Mouse (Mus musculus) hindbrain, postnatal 0 days (tissue): ENCODE measurements around the gene Gsk3b. TPM values are rescaled to one million over a fixed set of nuclear protein-coding genes. Genes with fewer than 3 reads are reported as not detected.

Experiments used
- ATAC-seq: fragments of 200-750 bp; cut with Nextera tagmentation; 2 replicates; pipeline ENCODE4 v1.8.0; 2017; ENCODE audit warnings: mild to moderate bottlenecking, moderate TSS enrichment, moderate library complexity
- DNase-seq: peaks from one replicate; pipeline ENCODE4 v3.0.0-alpha.2; 2015; ENCODE audit warnings: low spot score
- H3K27ac ChIP-seq: fragments of 300-500 bp; sonication (generic); 2 replicates; pipeline ENCODE4 v1.5.1; 2014; ENCODE audit warnings: mild to moderate bottlenecking
- H3K27me3 ChIP-seq: fragments of 300-500 bp; sonication (generic); 2 replicates; pipeline ENCODE4 v1.6.1; 2014; ENCODE audit warnings: low read length, mixed read lengths; ENCODE audit not compliant: insufficient read depth
- H3K36me3 ChIP-seq: fragments of 300-500 bp; sonication (generic); 2 replicates; pipeline ENCODE4 v1.6.1; 2014; ENCODE audit warnings: low read length, mixed read lengths; ENCODE audit not compliant: insufficient read depth
- H3K4me1 ChIP-seq: fragments of 300-500 bp; sonication (generic); 2 replicates; pipeline ENCODE4 v1.6.1; 2014; ENCODE audit warnings: antibody characterized with exemption, low read length, mixed read lengths; ENCODE audit not compliant: insufficient read depth
- H3K4me2 ChIP-seq: fragments of 300-500 bp; sonication (generic); 2 replicates; pipeline ENCODE4 v1.6.1; 2014; ENCODE audit warnings: low read depth, mild to moderate bottlenecking, low read length, moderate library complexity, mixed read lengths
- H3K4me3 ChIP-seq: fragments of 300-500 bp; sonication (generic); 2 replicates; pipeline ENCODE4 v1.5.1; 2014; ENCODE audit warnings: low read length
- H3K9ac ChIP-seq: fragments of 300-500 bp; sonication (generic); replicated peaks from 2 replicates; pipeline ENCODE4 v1.6.1; 2014; ENCODE audit warnings: mild to moderate bottlenecking, low read length, moderate library complexity, mixed read lengths
- H3K9me3 ChIP-seq: fragments of 300-500 bp; sonication (generic); 2 replicates; pipeline ENCODE4 v1.6.1; 2016; ENCODE audit warnings: low read length, mixed read lengths
- CTCF ChIP-seq: IDR thresholded peaks from 2 replicates; pipeline ENCODE4 v1.5.1; 2016; ENCODE audit warnings: antibody characterized with exemption, control low read depth, low read depth
- WGBS: fragments of 180-500 bp; shearing (Covaris S2); extraction: QIAGEN DNeasy Blood & Tissue Kit; methylation state at CpG from one replicate; pipeline ENCODE4 v1.1.7; 2014; 5-methylcytosine and 5-hydroxymethylcytosine counted together
- polyA plus RNA-seq: library from polyadenylated mRNA; unstranded; fragments of >200 nt; fragmentation: Nextera tagmentation; extraction: Ambion mirVana; gene quantifications from 2 replicates; pipeline ENCODE4 v1.2.1, GENCODE M21; 2015
- total RNA-seq: library from RNA; depleted of rRNA; stranded (reverse); fragments of >200 nt; gene quantifications from 2 replicates; pipeline ENCODE4 v1.2.3, GENCODE M21; 2014

Gene Gsk3b
- total and polyA plus RNA-seq, 2 experiments from 2014 or later: 112 to 149 TPM

GRCm38 (mm10) chr16:38097521-38097920 lies 8.7 kb downstream of the Gsk3b start:
- DNase-seq: no peak
- H3K4me2 ChIP-seq: peak overlapping the region; percentile 31
- peaks cover 28% of the 10 kb centered on the region for H3K4me1 ChIP-seq
- H3K27ac ChIP-seq: no peak overlapping the region
- WGBS: 55% methylated on average over 9 of the region's 9 CpGs
- 0 out of 2 replicates have a peak overlapping the region, but pooled peaks have one; percentile 13 for H3K9ac ChIP-seq
- no peaks in the 10 kb centered on the region for H3K36me3 ChIP-seq
- TF ChIP-seq CTCF: no peak
- H3K27me3 ChIP-seq: no peaks in the 10 kb centered on the region
- no peak overlapping the region for H3K4me3 ChIP-seq
- ATAC-seq: no peak
- no peaks in the 10 kb centered on the region for H3K9me3 ChIP-seq

- Histone ChIP-seq H3K27me3 (no peaks in the 10 kb centered on the region), H3K4me2 (no peak overlapping the region), H3K27ac (no peak overlapping the region), H3K9me3 (no peaks in the 10 kb centered on the region), H3K4me1 (peaks cover 23% of the 10 kb centered on the region), H3K9ac (no peak overlapping the region), H3K36me3 (no peaks in the 10 kb centered on the region), H3K4me3 (no peak overlapping the region)
- ATAC-seq (no peak), DNase-seq (no peak)
- TF ChIP-seq CTCF: no peak
Observed at GRCm38 (mm10) chr16:38099325-38099724, 10.5 kb downstream of the Gsk3b start.

- Histone ChIP-seq H3K27ac (no peak overlapping the region), H3K4me1 (peaks cover 13% of the 10 kb centered on the region; the same call in 1 of the 2 replicates), H3K27me3 (no peaks in the 10 kb centered on the region), H3K9ac (no peak overlapping the region), H3K4me2 (no peak overlapping the region), H3K4me3 (no peak overlapping the region), H3K9me3 (no peaks in the 10 kb centered on the region), H3K36me3 (no peaks in the 10 kb centered on the region)
- TF ChIP-seq CTCF: no peak
- 81% methylated on average over 2 of the region's 2 CpGs for WGBS
- DNase-seq (no peak), ATAC-seq (no peak)
Observed at GRCm38 (mm10) chr16:38100569-38100968, 11.8 kb downstream of the Gsk3b start.

GRCm38 (mm10) chr16:38105453-38105852 lies 16.7 kb downstream of the Gsk3b start:
- Histone ChIP-seq H3K27me3 (no peaks in the 10 kb centered on the region), H3K9me3 (no peaks in the 10 kb centered on the region), H3K4me2 (no peak overlapping the region), H3K36me3 (no peaks in the 10 kb centered on the region), H3K4me3 (no peak overlapping the region), H3K9ac (no peak overlapping the region), H3K4me1 (no peaks in the 10 kb centered on the region), H3K27ac (no peak overlapping the region)
- TF ChIP-seq CTCF: no peak
- DNase-seq (no peak), ATAC-seq (no peak)
- 79% methylated on average over 2 of the region's 2 CpGs for WGBS

DNA sequence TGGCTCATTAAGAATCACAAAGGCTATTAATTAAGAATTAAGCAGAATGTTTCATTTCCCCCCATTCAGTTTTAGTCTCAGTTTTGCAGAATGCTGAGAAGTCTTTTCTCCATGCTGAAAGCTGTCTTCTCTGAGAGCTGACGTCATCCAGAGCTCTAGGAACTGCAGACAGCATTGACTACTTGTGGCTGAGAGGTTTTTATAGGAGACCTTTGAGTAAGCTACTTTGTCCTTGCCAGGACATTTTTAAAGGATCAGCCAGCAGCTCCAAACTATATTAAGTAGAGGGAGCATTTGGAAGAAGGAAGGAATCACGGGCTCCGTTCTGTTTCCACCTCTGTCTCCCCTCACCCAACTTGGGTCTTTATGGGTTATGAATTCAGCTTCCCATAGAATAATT lies 17.7 kb downstream of the Gsk3b start:
- no peak overlapping the region for H3K27ac ChIP-seq
- H3K27me3 ChIP-seq: no peaks in the 10 kb centered on the region
- TF ChIP-seq CTCF: no peak
- ATAC-seq (no peak), DNase-seq (no peak)
- no peaks in the 10 kb centered on the region for H3K4me1 ChIP-seq
- no peak overlapping the region for H3K9ac ChIP-seq
- no peaks in the 10 kb centered on the region for H3K36me3 ChIP-seq
- no peak overlapping the region for H3K4me3 ChIP-seq
- H3K4me2 ChIP-seq: no peak overlapping the region
- H3K9me3 ChIP-seq: no peaks in the 10 kb centered on the region
- 68% methylated on average over 3 of the region's 3 CpGs for WGBS

- Histone ChIP-seq H3K9me3 (no peaks in the 10 kb centered on the region), H3K9ac (no peak overlapping the region), H3K27ac (no peak overlapping the region), H3K4me3 (no peak overlapping the region), H3K4me1 (no peaks in the 10 kb centered on the region), H3K4me2 (no peak overlapping the region), H3K27me3 (no peaks in the 10 kb centered on the region), H3K36me3 (no peaks in the 10 kb centered on the region)
- 83% methylated on average over 9 of the region's 9 CpGs for WGBS
- no peak for ATAC-seq
- no peak for DNase-seq
- TF ChIP-seq CTCF: no peak
Observed at GRCm38 (mm10) chr16:38110001-38110400, 21.2 kb downstream of the Gsk3b start.

GRCm38 (mm10) chr16:38110575-38110974 lies 21.8 kb downstream of the Gsk3b start:
- no peak for TF ChIP-seq CTCF
- WGBS: 49% methylated on average over 5 of the region's 5 CpGs

More at GRCm38 (mm10) chr16:38110575-38110974, 21.8 kb downstream of the Gsk3b start:
- Histone ChIP-seq H3K9ac (no peak overlapping the region), H3K4me1 (no peaks in the 10 kb centered on the region), H3K36me3 (no peaks in the 10 kb centered on the region), H3K9me3 (no peaks in the 10 kb centered on the region), H3K27me3 (no peaks in the 10 kb centered on the region), H3K4me3 (no peak overlapping the region), H3K27ac (no peak overlapping the region), H3K4me2 (no peak overlapping the region)
- no peak for ATAC-seq
- no peak for DNase-seq
